Mouse (Mus musculus) gastrocnemius, adult 8-10 months (tissue): ENCODE data around the gene Ap1m2. TPM values are rescaled to one million over a fixed set of nuclear protein-coding genes. Genes with fewer than 3 reads are reported as not detected.
A peak's percentile ranks its signal among the peaks of the same experiment; 100 is the strongest.
"Not testable (repeated sequence)": the region's sequence is repeated elsewhere in the genome, so short reads cannot be mapped to it uniquely, and the experiment has no call there.

Experiments
- DNase-seq, 2 experiments: peaks; one replicate each; pipeline ENCODE4 v3.0.0; 2022; ENCODE audit warnings: low spot score in 2 of 2
- total RNA-seq, 4 experiments: library from RNA; stranded (reverse); gene quantifications; 2 replicates each; pipeline ENCODE4 v1.2.4; 2022

Gene Ap1m2
- total RNA-seq, 4 experiments from 2014 or later = not detected

DNA sequence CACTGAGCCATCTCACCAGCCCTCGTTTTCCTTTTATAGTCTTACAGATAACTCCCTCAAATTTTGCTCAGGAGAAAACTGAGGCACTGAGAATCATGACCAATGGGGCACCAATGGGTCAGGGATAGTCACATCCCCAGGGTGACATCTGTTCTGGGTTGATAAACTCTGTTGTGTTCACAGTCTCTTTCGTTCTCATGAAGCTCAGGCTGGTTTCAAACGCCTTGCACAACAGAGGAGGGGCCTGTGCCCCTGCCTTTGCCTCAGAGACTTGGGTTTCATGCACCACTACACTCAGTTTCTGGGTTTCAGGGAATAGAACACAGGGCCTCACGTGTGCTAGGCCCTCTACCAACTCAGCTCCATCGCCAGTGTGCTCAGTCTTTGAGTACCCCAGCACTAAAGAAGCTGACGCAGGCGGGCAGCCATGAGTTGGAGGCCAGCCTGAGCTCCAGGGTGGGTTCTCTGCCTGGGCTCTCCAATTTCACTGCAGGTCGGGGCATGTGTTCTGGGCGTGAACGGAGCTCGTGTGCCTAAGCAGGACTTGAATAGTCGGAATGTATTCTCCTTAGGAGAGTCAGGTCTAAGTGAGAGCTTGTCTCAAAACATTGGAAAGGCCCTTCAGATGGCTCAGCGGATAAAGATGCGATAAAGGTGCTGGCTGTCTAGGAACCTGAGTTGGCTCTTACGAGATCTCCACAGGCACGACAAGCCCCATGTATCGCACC is 47.7 kb downstream of the Ap1m2 start:
- DNase-seq = no peak

DNA sequence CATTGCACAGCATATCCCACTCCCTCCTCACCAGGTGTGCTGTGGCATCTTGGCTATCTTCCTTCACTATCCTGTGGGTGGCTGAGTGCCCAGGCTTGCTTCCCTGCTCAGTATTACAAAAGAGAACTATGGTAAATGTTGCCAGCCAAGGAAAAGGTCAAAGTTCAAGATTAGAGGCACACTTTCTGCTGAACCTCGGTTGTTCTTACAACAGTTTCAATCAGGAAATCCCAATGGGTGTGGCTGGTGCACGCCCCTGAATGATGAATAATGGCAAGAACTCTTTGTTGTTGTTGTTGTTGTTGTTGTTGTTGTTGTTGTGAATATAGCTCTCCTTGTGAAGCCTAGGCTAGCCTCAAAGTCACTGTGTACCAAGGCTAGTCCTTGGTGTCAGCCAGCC is 50.3 kb downstream of the Ap1m2 start:
- no peak for DNase-seq

DNA sequence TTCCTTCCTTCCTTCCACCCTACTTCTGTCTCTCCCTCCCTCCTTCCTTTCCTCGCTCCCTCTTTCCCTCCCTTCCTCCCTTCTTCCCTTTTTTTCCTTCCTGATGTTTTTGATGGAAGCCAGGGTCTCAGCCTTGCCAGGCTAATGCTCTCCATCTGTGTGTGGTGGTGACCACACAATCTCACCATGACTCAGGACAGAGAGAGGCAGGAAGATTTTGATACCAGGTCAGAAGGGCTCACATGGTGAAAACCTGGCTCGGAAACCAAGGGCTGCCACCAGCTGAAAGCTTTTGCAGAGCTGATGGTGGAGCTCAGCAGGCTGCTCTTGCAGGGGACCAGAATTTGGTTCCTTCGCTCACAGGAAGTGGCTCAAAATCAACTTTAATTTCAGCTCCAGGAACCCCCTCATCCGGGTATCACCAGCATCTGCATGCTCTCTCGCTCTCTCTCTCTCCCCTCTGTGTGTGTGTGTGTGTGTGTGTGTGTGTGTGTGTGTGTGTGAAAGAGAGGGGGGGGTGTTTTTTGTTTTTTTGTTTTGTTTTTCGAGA is 51.6 kb downstream of the Ap1m2 start:
- no peak for DNase-seq

DNA sequence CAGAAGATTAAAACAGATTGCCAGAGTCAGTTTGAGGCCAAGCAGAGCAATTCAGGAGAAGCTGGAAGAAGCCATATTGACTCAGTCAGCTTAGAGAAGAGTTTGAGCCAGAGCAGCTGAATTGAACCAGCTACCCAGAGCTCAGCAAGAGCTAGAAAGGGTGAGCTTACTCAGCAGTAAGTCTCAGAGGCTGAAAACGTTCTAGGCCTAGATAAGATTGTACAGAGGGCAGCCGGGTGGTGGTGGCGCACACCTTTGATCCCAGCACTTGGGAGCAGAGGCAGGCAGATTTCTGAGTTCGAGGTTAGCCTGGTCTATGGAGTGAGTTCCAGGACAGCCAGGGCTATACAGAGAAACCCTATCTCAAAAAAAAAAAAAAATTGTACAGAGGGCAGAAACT is 55.8 kb downstream of the Ap1m2 start:
- DNase-seq = not testable (repeated sequence)

DNA sequence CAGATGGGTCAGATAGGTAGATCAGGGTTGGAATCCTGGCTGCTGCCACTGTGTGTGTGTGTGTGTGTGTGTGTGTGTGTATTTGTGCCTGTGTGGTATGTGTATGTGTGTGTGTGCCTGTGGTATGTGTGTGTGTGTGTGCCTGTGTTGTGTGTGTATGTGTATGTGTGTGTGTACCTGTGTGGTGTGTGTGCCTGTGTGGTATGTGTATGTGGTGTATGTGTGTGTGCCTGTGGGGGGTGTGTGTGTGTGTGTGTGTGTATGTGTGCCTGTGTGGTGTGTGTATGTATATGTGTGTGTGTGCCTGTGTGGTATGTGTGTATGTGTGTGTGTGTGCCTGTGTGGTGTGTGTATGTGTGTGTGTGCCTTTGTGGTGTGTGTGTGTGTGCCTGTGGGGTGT is 57.4 kb downstream of the Ap1m2 start:
- DNase-seq = no peak

DNA sequence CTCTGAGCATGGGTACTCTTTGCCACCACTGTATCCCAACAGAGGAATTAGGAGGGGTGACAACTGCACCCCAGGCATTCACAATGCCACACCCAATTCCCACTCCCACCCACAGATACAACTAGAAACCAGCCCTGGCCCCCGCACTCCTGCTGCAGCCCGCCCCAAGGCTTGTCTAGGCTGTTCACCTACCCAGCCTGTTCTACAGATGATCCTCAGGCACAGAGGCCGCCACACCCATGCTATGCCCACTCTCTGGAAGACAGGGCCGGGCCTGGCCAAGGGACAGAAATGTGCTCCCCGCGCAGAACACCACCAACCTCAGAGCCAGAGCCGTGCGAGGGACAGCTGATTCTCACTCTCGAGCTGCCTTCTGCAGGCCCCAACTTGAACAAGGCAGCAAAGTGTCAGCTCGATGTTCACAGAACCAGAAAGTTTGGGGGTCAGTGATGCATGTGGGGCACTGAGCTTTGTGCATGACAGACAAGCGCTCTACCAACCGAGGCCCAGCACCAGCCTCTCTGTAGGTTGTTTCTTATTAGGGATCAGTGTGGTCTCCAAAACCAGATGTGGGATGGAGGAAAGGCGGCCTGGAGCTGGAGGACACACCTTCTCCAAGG is 60.9 kb downstream of the Ap1m2 start:
- DNase-seq = no peak

DNA sequence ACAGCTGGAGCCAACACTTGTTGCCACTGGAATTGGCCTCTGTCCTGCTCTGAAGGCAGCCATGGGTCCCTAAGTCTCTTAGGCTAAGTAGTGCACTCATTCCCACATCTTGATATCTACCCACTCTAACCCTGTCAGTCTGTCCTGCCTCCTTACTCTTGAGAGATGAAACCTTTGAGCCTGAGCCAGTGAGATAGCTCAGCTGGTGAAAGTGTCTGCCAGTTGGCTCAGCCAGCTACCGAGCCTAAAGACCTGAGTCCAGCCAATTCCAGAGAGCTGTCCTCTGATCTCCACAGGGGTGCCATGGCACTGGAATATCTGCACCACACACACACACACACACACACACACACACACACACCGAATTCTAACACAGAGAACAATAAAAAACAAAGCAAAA is 61.6 kb downstream of the Ap1m2 start:
- DNase-seq = no peak

DNA sequence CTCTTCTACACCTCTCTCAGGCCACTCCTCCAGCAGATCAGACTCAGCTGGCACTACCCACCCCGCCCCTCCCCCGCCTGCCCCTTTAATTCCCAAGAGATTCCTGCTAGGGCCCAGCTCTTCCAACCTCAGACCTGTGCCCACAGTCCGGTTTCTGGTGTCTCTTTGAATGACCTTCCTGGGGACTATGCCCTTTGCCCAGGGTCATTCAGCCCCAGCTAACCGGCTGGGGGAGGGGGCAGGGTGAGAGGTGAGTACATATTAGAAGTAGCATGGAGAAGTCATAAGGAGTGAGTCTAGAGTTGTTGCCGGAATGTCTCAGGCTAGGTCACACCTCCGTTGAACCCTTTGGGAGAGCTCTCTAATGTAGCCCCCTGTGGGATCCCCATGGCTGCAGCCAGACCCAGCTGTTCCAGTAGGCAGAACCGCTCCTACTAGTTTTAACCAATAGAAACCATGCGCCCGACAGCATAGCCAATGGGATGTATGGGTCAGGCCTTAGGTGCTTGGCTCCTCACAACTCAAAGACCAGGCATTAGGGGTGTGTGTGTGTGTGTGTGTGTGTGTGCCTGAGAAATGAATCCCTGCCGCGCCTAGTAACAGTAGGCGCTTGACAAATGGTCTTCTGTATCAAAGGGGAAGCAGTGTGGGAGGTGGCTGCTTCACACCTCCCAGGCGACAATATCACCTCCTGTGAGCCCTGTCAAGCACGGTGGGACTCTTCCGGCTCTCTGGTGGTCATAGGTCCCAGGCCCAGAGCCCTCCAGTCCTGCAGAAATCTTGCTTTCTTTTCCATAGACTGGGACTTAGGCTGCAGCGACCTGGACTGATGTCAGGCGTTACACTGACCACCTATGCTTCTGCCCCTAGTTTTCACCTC is 62.3 kb downstream of the Ap1m2 start:
- no peak for DNase-seq

DNA sequence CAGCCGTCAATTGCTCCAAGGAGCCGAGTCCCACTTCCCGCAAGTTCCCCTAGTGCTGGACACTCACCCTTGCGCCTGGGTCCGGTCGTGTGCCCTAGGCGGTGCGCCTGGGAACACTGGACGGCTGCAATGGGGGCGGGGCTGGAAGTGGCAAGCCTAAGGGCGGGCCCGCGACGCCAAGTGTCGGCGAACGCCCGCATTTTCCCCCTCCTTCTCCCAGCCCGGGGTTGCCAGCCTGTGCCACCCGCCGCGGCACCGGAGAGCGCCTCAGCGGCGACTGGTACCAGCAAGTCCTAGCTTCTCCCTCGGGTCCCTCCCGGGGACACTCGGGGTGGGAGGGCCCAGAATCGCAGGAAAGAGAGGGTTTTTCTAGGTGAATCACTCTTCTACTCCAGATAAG is 63.8 kb downstream of the Ap1m2 start, which contains the start of gene S1pr5:
S1pr5 (minus strand) TSS at position 118 of the 400 bp plus-strand sequence.
- DNase-seq = peak in 1 of 2 experiments; percentile 37

DNA sequence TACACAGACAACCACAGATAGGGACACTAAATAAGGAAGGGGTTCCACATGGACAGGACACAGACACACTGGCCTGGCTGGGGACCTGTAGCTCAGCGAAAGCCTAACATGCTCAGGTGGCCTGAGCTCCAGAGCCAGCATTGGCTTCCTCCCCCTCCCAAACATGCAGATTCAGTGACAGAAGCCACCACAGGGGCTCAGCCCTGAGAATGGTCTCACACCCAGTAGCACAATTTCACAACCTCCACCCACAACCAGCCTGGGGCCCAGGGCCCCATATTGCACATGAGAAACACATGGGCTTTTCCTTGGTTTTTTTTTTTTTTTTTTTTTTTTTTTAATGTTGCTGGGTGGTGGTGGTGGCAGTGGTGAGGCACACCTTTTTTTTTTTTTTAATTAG is 65.8 kb downstream of the Ap1m2 start:
- DNase-seq = no peak

DNA sequence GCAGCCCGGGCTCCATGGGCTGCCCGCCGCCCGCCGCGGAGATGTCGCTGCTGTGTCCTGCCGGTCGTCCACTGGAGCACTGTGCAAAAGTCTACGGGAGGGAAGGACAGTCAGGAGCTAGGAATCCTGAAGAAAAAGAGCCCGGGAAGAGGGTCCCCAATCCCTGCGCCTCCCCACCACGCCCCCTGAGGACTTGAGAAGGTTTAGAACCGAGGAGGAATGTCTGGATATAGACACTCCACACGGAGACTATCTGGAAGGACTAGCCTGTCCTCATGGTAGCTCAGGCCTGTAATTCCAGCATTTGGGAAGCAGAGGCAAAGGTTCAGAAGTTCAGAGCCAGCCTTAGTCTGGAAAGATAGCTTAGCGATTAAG is 67.0 kb downstream of the Ap1m2 start:
- DNase-seq = no peak

DNA sequence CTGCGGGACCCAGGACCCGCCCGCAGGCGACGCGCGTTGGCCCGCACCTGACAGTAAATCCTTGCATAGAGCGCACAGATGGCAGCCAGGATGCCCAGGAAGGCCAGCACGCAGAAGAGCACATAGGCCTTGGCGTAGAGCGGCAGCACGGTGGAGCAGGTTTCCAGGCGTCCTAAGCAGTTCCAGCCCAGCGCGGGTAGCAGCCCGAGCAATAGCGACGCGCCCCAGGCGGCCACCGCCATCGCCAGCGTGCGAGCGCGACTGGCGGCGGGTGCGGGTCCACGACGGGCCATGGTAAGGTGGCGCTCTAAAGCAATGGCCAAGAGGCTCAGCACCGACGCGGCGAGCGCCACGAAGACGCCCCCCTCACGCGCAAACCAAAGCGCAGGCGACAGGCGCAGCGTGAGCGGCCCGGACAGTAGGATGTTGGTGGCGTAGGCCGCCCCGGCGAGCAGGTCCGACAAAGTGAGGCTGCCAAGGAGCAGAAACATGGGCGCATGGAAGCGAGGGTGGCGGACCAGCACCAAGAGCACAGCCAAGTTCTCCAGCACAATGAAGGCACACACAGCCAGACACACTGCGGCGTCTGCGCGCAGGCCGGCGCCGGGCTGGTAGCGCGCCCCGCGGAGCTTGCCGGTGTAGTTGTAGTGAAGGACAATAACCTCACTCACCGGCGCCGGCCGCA is 67.6 kb downstream of the Ap1m2 start:
- DNase-seq = no peak

Other genes with a start within 250 kb of the Ap1m2 start
- gene Zglp1, start 245.2 kb downstream of the Ap1m2 start, total RNA-seq = not detected
- under 1 TPM in 2 of 4 experiments, not detected in 2; 0.19 to 0.39 TPM for gene Gm49373, start 239.2 kb downstream of the Ap1m2 start, total RNA-seq
- gene Fdx1l, start 238.7 kb downstream of the Ap1m2 start, total RNA-seq = 10 to 100 TPM; 47.9 to 55.2 (median 51.4) TPM
- gene Gm38431, start 220.3 kb downstream of the Ap1m2 start, total RNA-seq = 1 to 10 TPM in 1 of 4 experiments, under 1 TPM in 3; 0.15 to 2.5 (median 0.34) TPM
- 10 to 100 TPM; 13.0 to 15.6 (median 14.3) TPM for gene Raver1, start 220.3 kb downstream of the Ap1m2 start, total RNA-seq
- 1 to 10 TPM; 4.9 to 6.0 (median 5.8) TPM for gene Tyk2, start 181.1 kb downstream of the Ap1m2 start, total RNA-seq
- gene Cdc37, start 162.4 kb downstream of the Ap1m2 start, total RNA-seq = 100 to 1,000 TPM in 3 of 4 experiments, 10 to 100 TPM in 1; 95.0 to 132 (median 111) TPM
- gene Pde4a, start 146.6 kb downstream of the Ap1m2 start, total RNA-seq = 10 to 100 TPM; 40.7 to 51.5 (median 47.0) TPM
- 10 to 100 TPM; 54.9 to 59.4 (median 57.4) TPM for gene Keap1, start 73.0 kb downstream of the Ap1m2 start, total RNA-seq
- gene S1pr5, start 63.9 kb downstream of the Ap1m2 start, total RNA-seq = under 1 TPM; 0.10 to 0.29 (median 0.15) TPM
- 10 to 100 TPM; 74.3 to 87.3 (median 80.7) TPM for gene Atg4d, start 47.0 kb downstream of the Ap1m2 start, total RNA-seq
- 10 to 100 TPM in 3 of 4 experiments, 1 to 10 TPM in 1; 8.4 to 13.0 (median 11.4) TPM for gene Kri1, start 24.4 kb downstream of the Ap1m2 start, total RNA-seq
- gene Cdkn2d, start 20.9 kb downstream of the Ap1m2 start, total RNA-seq = 10 to 100 TPM in 3 of 4 experiments, 1 to 10 TPM in 1; 8.8 to 10.7 (median 10.6) TPM
- gene Slc44a2, start 8.4 kb upstream of the Ap1m2 start, total RNA-seq = 100 to 1,000 TPM; 155 to 165 (median 161) TPM
- gene Ilf3, start 55.5 kb upstream of the Ap1m2 start, total RNA-seq = 10 to 100 TPM; 15.8 to 20.6 (median 18.9) TPM
- gene Qtrt1, start 99.5 kb upstream of the Ap1m2 start, total RNA-seq = 1 to 10 TPM; 5.8 to 8.0 (median 6.2) TPM
- gene Dnm2, start 112.6 kb upstream of the Ap1m2 start, total RNA-seq = 10 to 100 TPM; 29.3 to 39.1 (median 30.8) TPM
- 10 to 100 TPM; 30.2 to 35.8 (median 33.3) TPM for gene Tmed1, start 197.9 kb upstream of the Ap1m2 start, total RNA-seq
- gene AB124611, start 213.8 kb upstream of the Ap1m2 start, total RNA-seq = under 1 TPM in 3 of 4 experiments, not detected in 1; 0.22 to 0.58 (median 0.48) TPM
- 10 to 100 TPM; 52.5 to 65.9 (median 55.2) TPM for gene Carm1, start 234.6 kb upstream of the Ap1m2 start, total RNA-seq